Mouse (Mus musculus) frontal cortex, postnatal 36 days (tissue): ENCODE measurements around the gene Olfr1322.

Experiments
- DNase-seq, 2 experiments: peaks; one replicate each; pipeline ENCODE4 v3.0.0; 2022; ENCODE audit warnings: low spot score in 2 of 2

Olfr1322 gene

GRCm38 (mm10) chrX:49891383-49891782 lies at the start of gene Olfr1322:
Gene Olfr1322, minus strand, starts transcription at chrX:49891483.
- DNase-seq, result no peak

DNA sequence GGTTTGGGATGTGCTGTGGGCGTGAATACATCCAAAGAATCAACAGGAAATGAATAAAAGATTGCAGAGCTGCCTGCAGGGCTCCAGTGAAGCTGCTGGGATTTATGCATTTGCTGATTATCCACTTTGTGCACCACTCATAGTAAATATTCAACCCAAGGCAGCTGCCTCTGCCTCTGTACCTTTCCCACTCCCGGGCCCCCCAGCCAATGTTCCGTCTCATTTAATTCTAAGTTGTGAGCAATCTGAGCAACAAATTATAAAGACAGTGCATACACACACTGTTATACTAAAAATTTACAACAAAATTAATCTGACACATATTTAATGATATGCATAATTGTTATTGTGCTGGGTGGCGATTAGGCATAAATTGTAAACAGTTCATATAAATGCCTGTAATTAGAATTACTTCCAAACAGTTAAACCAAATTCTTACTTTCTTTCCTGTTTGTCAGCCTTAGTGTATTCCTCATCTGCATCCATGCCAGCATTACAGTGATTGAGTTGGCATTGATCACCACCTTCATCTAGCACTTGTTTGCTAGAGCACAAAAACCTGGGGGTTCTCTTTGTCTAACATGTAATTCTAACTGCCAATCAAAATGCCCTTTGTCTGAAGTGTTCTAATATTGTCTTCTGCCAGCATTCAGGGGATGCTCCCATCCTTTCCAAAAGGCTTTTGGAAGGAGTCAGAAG lies 13.5 kb downstream of the Olfr1322 start:
- DNase-seq, result no peak
